Mouse (Mus musculus) telencephalon, adult 2 months (tissue): Measurements from ENCODE around the gene Dvl1.

ENCODE experiments used
- DNase-seq: peaks from one replicate; pipeline ENCODE4 v3.0.0-alpha.2; 2011; ENCODE audit warnings: low read depth, low spot score

Gene Dvl1

GRCm38 (mm10) chr4:155846871-155847578 lies at the start of gene Dvl1:
TSS of gene Dvl1 (plus strand) at chr4:155847402.
- DNase-seq, result peak; percentile 77

- no peak for DNase-seq
These were observed 45.1 kb upstream of the Dvl1 start for GRCm38 (mm10) chr4:155802075-155802474.

GRCm38 (mm10) chr4:155802741-155803339 lies 44.4 kb upstream of the Dvl1 start, which contains the start of gene Mrpl20:
TSS of gene Mrpl20 (plus strand) at chr4:155802878.
- DNase-seq, result no peak

GRCm38 (mm10) chr4:155803340-155804041 lies 43.7 kb upstream of the Dvl1 start:
- DNase-seq, result peak; percentile 85

GRCm38 (mm10) chr4:155807841-155808240 lies 39.4 kb upstream of the Dvl1 start:
- no peak for DNase-seq

- peak; percentile 93 for DNase-seq
These were observed 35.1 kb upstream of the Dvl1 start, which contains the start of gene Ccnl2 for GRCm38 (mm10) chr4:155811929-155812664. TSS of gene Ccnl2 (plus strand) at chr4:155812489.

- DNase-seq, result no peak
These were observed 34.5 kb upstream of the Dvl1 start for GRCm38 (mm10) chr4:155812665-155813181.

- no peak for DNase-seq
These were observed 29.7 kb upstream of the Dvl1 start for GRCm38 (mm10) chr4:155817533-155817932.

- no peak for DNase-seq
These were observed 26.2 kb upstream of the Dvl1 start for GRCm38 (mm10) chr4:155821025-155821424.

GRCm38 (mm10) chr4:155823443-155823842 lies 23.8 kb upstream of the Dvl1 start:
- DNase-seq, result no peak

GRCm38 (mm10) chr4:155829866-155830265 lies 17.3 kb upstream of the Dvl1 start:
- DNase-seq, result no peak

- no peak for DNase-seq
These were observed 16.6 kb upstream of the Dvl1 start for GRCm38 (mm10) chr4:155830596-155830995.

- peak; percentile 97 for DNase-seq
These were observed 15.9 kb upstream of the Dvl1 start, which contains the start of gene Aurkaip1 for GRCm38 (mm10) chr4:155831205-155831766. TSS of gene Aurkaip1 (plus strand) at chr4:155831272.

- DNase-seq, result no peak
These were observed 15.4 kb upstream of the Dvl1 start for GRCm38 (mm10) chr4:155831831-155832230.

GRCm38 (mm10) chr4:155832321-155832720 lies 14.9 kb upstream of the Dvl1 start:
- no peak for DNase-seq

- no peak for DNase-seq
These were observed 14.0 kb upstream of the Dvl1 start for GRCm38 (mm10) chr4:155833234-155833633.

GRCm38 (mm10) chr4:155833836-155834235 lies 13.4 kb upstream of the Dvl1 start:
- DNase-seq, result peak; percentile 61

- no peak for DNase-seq
These were observed 9.7 kb upstream of the Dvl1 start for GRCm38 (mm10) chr4:155837404-155838010.

- DNase-seq, result no peak
These were observed 8.7 kb upstream of the Dvl1 start for GRCm38 (mm10) chr4:155838187-155839153.
